In genomic region chr1:138289455-138290425, GRCm38 (mm10) we compare ENCODE assay signal across 19 mouse cellular contexts. TPM values are rescaled to one million over a fixed set of nuclear protein-coding genes. Genes with fewer than 3 reads are reported as not detected.
DNase-seq lines count a peak whose midpoint lies in the region; ATAC-seq and TF ChIP-seq lines count a peak whose summit lies in the region.
"Had no signal": no experiment of that assay in that cellular context is flagged by ENCODE, and none has a peak within 500 bp of the region (broad histone marks: within the 10 kb centered on the region; RNA-seq: fewer than 3 reads in every experiment).

No protein-coding gene starts in this region.

- H3K4me2 ChIP-seq in heart, postnatal 0 days (ENCODE audit: low read depth, low read length): no peak overlapping the region
- no peak overlapping the region for H3K4me2 ChIP-seq in stomach, postnatal 0 days (replicated peaks; ENCODE audit: low read depth)
- H3K4me2 ChIP-seq in liver, embryonic 11.5 days: no peak overlapping the region
- H3K4me2 ChIP-seq: hindbrain, embryonic 14.5 days; kidney, embryonic 15.5 days; midbrain, embryonic 13.5 days had no signal

- no peak for TF ChIP-seq CTCF in heart, postnatal 0 days (IDR thresholded peaks at IDR 0.05; ENCODE audit: low read depth)
- TF ChIP-seq CTCF in stomach, postnatal 0 days (IDR thresholded peaks at IDR 0.05; ENCODE audit: low read depth): no peak

- no peak for TF ChIP-seq EP300 in heart, postnatal 0 days (IDR thresholded peaks at IDR 0.05; ENCODE audit: low read depth)
- TF ChIP-seq EP300 in stomach, postnatal 0 days (optimal IDR thresholded peaks at IDR 0.05): no peak

- no peak overlapping the region for H3K9ac ChIP-seq in heart, postnatal 0 days (replicated peaks; ENCODE audit: low read depth, low read length)
- no peak overlapping the region for H3K9ac ChIP-seq in stomach, postnatal 0 days (ENCODE audit: low read length)
- H3K9ac ChIP-seq in liver, embryonic 11.5 days (ENCODE audit: low read depth, low read length): no peak overlapping the region
- H3K9ac ChIP-seq: hindbrain, embryonic 14.5 days; kidney, embryonic 15.5 days; liver, postnatal 0 days; midbrain, embryonic 13.5 days had no signal

- no peak overlapping the region for H3K27ac ChIP-seq in heart, postnatal 0 days (ENCODE audit: low read depth)
- H3K27ac ChIP-seq in heart, embryonic 10.5 days: no peak overlapping the region
- H3K27ac ChIP-seq in stomach, postnatal 0 days (replicated peaks): no peak overlapping the region
- H3K27ac ChIP-seq in liver, embryonic 11.5 days (ENCODE audit: low read depth, low read length): no peak overlapping the region
- H3K27ac ChIP-seq: gastrocnemius, adult 2 months; hindbrain, embryonic 14.5 days; kidney, embryonic 15.5 days; limb, embryonic 10.5 days; midbrain, embryonic 13.5 days had no signal

- no peaks in the 10 kb centered on the region for H3K9me3 ChIP-seq in heart, postnatal 0 days (replicated peaks; ENCODE audit: control insufficient read depth, low read length)
- H3K9me3 ChIP-seq in heart, embryonic 10.5 days: no peaks in the 10 kb centered on the region
- no peaks in the 10 kb centered on the region for H3K9me3 ChIP-seq in stomach, postnatal 0 days (ENCODE audit: control insufficient read depth, low read length)
- H3K9me3 ChIP-seq in liver, embryonic 11.5 days (ENCODE audit: control insufficient read depth, low read length): no peaks in the 10 kb centered on the region
- H3K9me3 ChIP-seq: kidney, embryonic 15.5 days; limb, embryonic 10.5 days; midbrain, embryonic 13.5 days had no signal

- ATAC-seq in heart, postnatal 0 days (ENCODE audit: insufficient read depth, low read depth): no peak
- ATAC-seq in stomach, postnatal 0 days (ENCODE audit: low FRiP score, low TSS enrichment): peak; percentile 12; the same call in 1 of the 2 replicates
- ATAC-seq in liver, embryonic 11.5 days (replicated peaks; ENCODE audit: low FRiP score): no peak
- ATAC-seq: liver, postnatal 0 days; midbrain, embryonic 13.5 days had no signal

- no peaks in the 10 kb centered on the region for H3K36me3 ChIP-seq in heart, postnatal 0 days (replicated peaks; ENCODE audit: control insufficient read depth, insufficient read depth, low read length)
- no peaks in the 10 kb centered on the region for H3K36me3 ChIP-seq in heart, embryonic 10.5 days
- no peaks in the 10 kb centered on the region for H3K36me3 ChIP-seq in stomach, postnatal 0 days (ENCODE audit: control insufficient read depth, insufficient read depth, low read length)
- no peaks in the 10 kb centered on the region for H3K36me3 ChIP-seq in liver, embryonic 11.5 days (ENCODE audit: control insufficient read depth, insufficient read depth, low read length)
- H3K36me3 ChIP-seq: kidney, embryonic 15.5 days; limb, embryonic 10.5 days; midbrain, embryonic 13.5 days had no signal

- H3K4me1 ChIP-seq in heart, postnatal 0 days (ENCODE audit: control insufficient read depth, insufficient read depth): no peaks in the 10 kb centered on the region
- no peaks in the 10 kb centered on the region for H3K4me1 ChIP-seq in heart, embryonic 10.5 days
- no peaks in the 10 kb centered on the region for H3K4me1 ChIP-seq in stomach, postnatal 0 days (replicated peaks; ENCODE audit: control insufficient read depth, insufficient read depth)
- H3K4me1 ChIP-seq in liver, embryonic 11.5 days (replicated peaks; ENCODE audit: control insufficient read depth, insufficient read depth, low read length): no peaks in the 10 kb centered on the region
- H3K4me1 ChIP-seq: kidney, embryonic 15.5 days; limb, embryonic 10.5 days had no signal

- WGBS in heart, postnatal 0 days: 48% methylated on average over 7 of the region's 7 CpGs
- 61% methylated on average over 7 of the region's 7 CpGs for WGBS in heart, embryonic 10.5 days
- 41% methylated on average over 7 of the region's 7 CpGs for WGBS in stomach, postnatal 0 days
- WGBS in liver, embryonic 11.5 days: 68% methylated on average over 7 of the region's 7 CpGs

- H3K4me3 ChIP-seq in heart, postnatal 0 days (ENCODE audit: low read depth, low read length): no peak overlapping the region
- no peak overlapping the region for H3K4me3 ChIP-seq in heart, embryonic 10.5 days
- H3K4me3 ChIP-seq in stomach, postnatal 0 days (ENCODE audit: low read depth, low read length): no peak overlapping the region
- no peak overlapping the region for H3K4me3 ChIP-seq in liver, embryonic 11.5 days (ENCODE audit: low read depth, low read length)
- H3K4me3 ChIP-seq: gastrocnemius, adult 2 months; kidney, embryonic 15.5 days; limb, embryonic 10.5 days; midbrain, embryonic 13.5 days had no signal

- peak; percentile 11 for DNase-seq in heart, postnatal 0 days (ENCODE audit: low spot score)
- DNase-seq in heart, embryonic 10.5 days (ENCODE audit: low spot score): no peak
- DNase-seq in right cerebral cortex, adult 2 months (ENCODE audit: low spot score in 2 of 2): peak; percentile 7 to 23
- no peak for DNase-seq in right cerebral cortex, postnatal 25 days
- DNase-seq in brain, adult 2 months (ENCODE audit: low read depth, low spot score): peak; percentile 79
- DNase-seq in stomach, postnatal 0 days (ENCODE audit: low spot score): no peak
- DNase-seq in liver, embryonic 11.5 days (ENCODE audit: low spot score): no peak
- no peak for DNase-seq in thymus, postnatal 25 days
- DNase-seq: cerebellum, adult 11 months; gastrocnemius, adult 2 months; liver, postnatal 0 days; spleen, adult 18-20 months; thymus, adult 2 months had no signal

- no peaks in the 10 kb centered on the region for H3K27me3 ChIP-seq in heart, postnatal 0 days (ENCODE audit: control insufficient read depth, insufficient read depth, low read length)
- H3K27me3 ChIP-seq in heart, embryonic 10.5 days (ENCODE audit: insufficient read depth, poor library complexity, severe bottlenecking): no peaks in the 10 kb centered on the region
- H3K27me3 ChIP-seq in stomach, postnatal 0 days (ENCODE audit: control insufficient read depth, insufficient read depth, low read length): no peaks in the 10 kb centered on the region
- no peaks in the 10 kb centered on the region for H3K27me3 ChIP-seq in liver, embryonic 11.5 days (replicated peaks; ENCODE audit: control insufficient read depth, insufficient read depth, low read length)
- H3K27me3 ChIP-seq: kidney, embryonic 15.5 days; midbrain, embryonic 13.5 days had no signal

RNA-seq across cellular contexts. Expression of gene Atp6v1g3, which starts 16.2 kb away (rescaled TPM):
- not detected in 2 replicates for total RNA-seq in heart, postnatal 0 days (2014; rRNA removed; ENCODE audit: low replicate concordance)
- polyA plus RNA-seq in heart, postnatal 0 days (2015; fragmentation: Nextera tagmentation; extraction: Ambion mirVana): not detected in 2 replicates
- polyA plus RNA-seq in heart, embryonic 10.5 days (2016; fragmentation: Nextera tagmentation; extraction: Ambion mirVana): not detected in 2 replicates
- not detected in 2 replicates for polyA plus RNA-seq in stomach, postnatal 0 days (2015; fragmentation: Nextera tagmentation; extraction: Ambion mirVana)
- not detected in 2 replicates for polyA plus RNA-seq in liver, embryonic 11.5 days (2014; fragmentation: Nextera tagmentation; extraction: Ambion mirVana)
- total RNA-seq: gastrocnemius, adult 2 months; neutrophil, adult 5-6 weeks had no signal
- polyA plus RNA-seq: heart, embryonic 14.5 days; hindbrain, embryonic 14.5 days; liver, postnatal 0 days; midbrain, embryonic 13.5 days had no signal

Comparison
In these comparisons a context has a peak if more than half of its experiments do, and no peak if none do; other contexts are left out.
1. DNase-seq: peak in heart, postnatal 0 days (single experiment), right cerebral cortex, adult 2 months (2 of 2) and brain, adult 2 months (single experiment); none in heart, embryonic 10.5 days (single experiment), right cerebral cortex, postnatal 25 days (single experiment), stomach, postnatal 0 days (single experiment), liver, embryonic 11.5 days (single experiment) and thymus, postnatal 25 days (single experiment).